Mouse (Mus musculus) ES-E14 (cell line): Measurements from ENCODE around the gene Tdrkh. TPM values are rescaled to one million over a fixed set of nuclear protein-coding genes. Genes with fewer than 3 reads are reported as not detected.
A peak's percentile ranks its signal among the peaks of the same experiment; 100 is the strongest.

Source experiments
- DNase-seq: peaks from one replicate; pipeline ENCODE4 v3.0.0-alpha.2; 2013; ENCODE audit warnings: low read depth, low spot score
- H3K27ac ChIP-seq: 2 replicates; pipeline ENCODE4 v1.5.1; 2012; ENCODE audit warnings: low read depth, mild to moderate bottlenecking, low read length, moderate library complexity, mixed read lengths; ENCODE audit not compliant: poor library complexity, insufficient read depth, severe bottlenecking
- H3K36me3 ChIP-seq: 2 replicates; pipeline ENCODE4 v1.6.1; 2012; ENCODE audit warnings: mild to moderate bottlenecking, low read length, moderate library complexity, mixed read lengths; ENCODE audit not compliant: control insufficient read depth, poor library complexity, insufficient read depth, severe bottlenecking
- H3K4me1 ChIP-seq, 2 experiments: fragments of 150-350 bp in 1 of 2; sonication (generic) in 1 of 2; 2 replicates each; pipeline ENCODE4 v1.6.1; 2012; ENCODE audit warnings: low read length in 2 of 2, mild to moderate bottlenecking in 1 of 2, mixed read lengths in 1 of 2; ENCODE audit not compliant: control insufficient read depth in 2 of 2, insufficient read depth in 2 of 2, poor library complexity in 1 of 2
- H3K4me3 ChIP-seq, 2 experiments: fragments of 150-350 bp in 1 of 2; sonication (generic) in 1 of 2; 2 replicates each; pipeline ENCODE4 v1.5.1; 2012; ENCODE audit warnings: low read length in 2 of 2, low read depth in 1 of 2, mild to moderate bottlenecking in 1 of 2, mixed read lengths in 1 of 2; ENCODE audit not compliant: insufficient read depth in 1 of 2, poor library complexity in 1 of 2, severe bottlenecking in 1 of 2
- H3K9ac ChIP-seq: 2 replicates; pipeline ENCODE4 v1.6.1; 2012; ENCODE audit warnings: low read depth, mild to moderate bottlenecking, low read length, mixed read lengths; ENCODE audit not compliant: poor library complexity, insufficient read depth, severe bottlenecking
- H3K9me3 ChIP-seq: fragments of 150-350 bp; sonication (generic); 2 replicates; pipeline ENCODE4 v1.6.1; 2012; ENCODE audit warnings: low read depth, mild to moderate bottlenecking, low read length; ENCODE audit not compliant: control insufficient read depth, insufficient read depth
- CHD2 ChIP-seq: IDR thresholded peaks from 2 replicates; pipeline ENCODE4 v1.6.1; 2014; ENCODE audit warnings: mild to moderate bottlenecking, low read depth, low read length, inconsistent platforms
- HCFC1 ChIP-seq: IDR thresholded peaks from 2 replicates; pipeline ENCODE4 v1.6.1; 2012; ENCODE audit warnings: low read length, inconsistent platforms, borderline replicate concordance; ENCODE audit not compliant: insufficient read depth
- MAFK ChIP-seq: IDR thresholded peaks from 2 replicates; pipeline ENCODE4 v1.6.1; 2014; ENCODE audit warnings: mild to moderate bottlenecking, low read depth, low read length, inconsistent platforms; ENCODE audit not compliant: insufficient read depth
- ZC3H11A ChIP-seq: IDR thresholded peaks from 2 replicates; pipeline ENCODE4 v1.6.1; 2012; ENCODE audit warnings: low read depth, mild to moderate bottlenecking, inconsistent platforms, low read length, borderline replicate concordance
- ZNF384 ChIP-seq: IDR thresholded peaks from 2 replicates; pipeline ENCODE4 v1.6.1; 2012; ENCODE audit warnings: low read depth, low read length, inconsistent platforms
- in situ Hi-C, 2 experiments: fragments of 600-800 bp; cut with MboI; formaldehyde crosslinking; loops; one replicate each; pipeline ENCODE4 v1.15.1; 2025; ENCODE audit warnings: low sequenced_read_pairs in 2 of 2, inconsistent platforms in 1 of 2; ENCODE audit not compliant: unreplicated experiment in 2 of 2
- total RNA-seq: library from RNA; depleted of rRNA; stranded (reverse); fragments of 300-350 nt; gene quantifications from 2 replicates; pipeline ENCODE4 v1.2.3, GENCODE M21; 2012

Gene Tdrkh
- total RNA-seq, 1 experiment, result 3.4 TPM

GRCm38 (mm10) chr3:94463926-94464578, 51.0 kb downstream of the Tdrkh start:
- H3K4me1 ChIP-seq, result peaks cover 1 to 7% of the 10 kb centered on the region in 2 experiments; a peak in 1 of 4 replicates
- no peak overlapping the region for H3K9ac ChIP-seq
- in situ Hi-C loops, result no loop called here
- TF ChIP-seq CHD2 (no peak), HCFC1 (no peak), ZNF384 (no peak), ZC3H11A (no peak), MAFK (no peak)
- no peak overlapping the region for H3K27ac ChIP-seq
- no peaks in the 10 kb centered on the region for H3K9me3 ChIP-seq
- no peaks in the 10 kb centered on the region for H3K36me3 ChIP-seq
- no peak for DNase-seq
- no peak overlapping the region for H3K4me3 ChIP-seq

GRCm38 (mm10) chr3:94465632-94466430, 52.8 kb downstream of the Tdrkh start:
- Histone ChIP-seq H3K4me3 (no peak overlapping the region), H3K9me3 (no peaks in the 10 kb centered on the region), H3K9ac (no peak overlapping the region), H3K27ac (no peak overlapping the region), H3K4me1 (peaks cover 1 to 10% of the 10 kb centered on the region in 2 experiments; a peak in 1 of 4 replicates), H3K36me3 (no peaks in the 10 kb centered on the region)
- in situ Hi-C loops, result no loop called here
- DNase-seq, result no peak
- TF ChIP-seq ZC3H11A (no peak), CHD2 (no peak), HCFC1 (no peak), ZNF384 (no peak), MAFK (no peak)

GRCm38 (mm10) chr3:94468931-94469330, 55.9 kb downstream of the Tdrkh start:
- H3K4me1 ChIP-seq, result peaks cover 1 to 10% of the 10 kb centered on the region in 2 experiments; a peak in 1 of 4 replicates
- H3K9me3 ChIP-seq, result no peaks in the 10 kb centered on the region
- no peak overlapping the region for H3K9ac ChIP-seq
- no peak overlapping the region for H3K4me3 ChIP-seq
- no peak overlapping the region for H3K27ac ChIP-seq
- in situ Hi-C loops, result no loop called here
- no peaks in the 10 kb centered on the region for H3K36me3 ChIP-seq
- DNase-seq, result no peak
- no peak for TF ChIP-seq HCFC1
- no peak for TF ChIP-seq ZC3H11A
- TF ChIP-seq MAFK, result no peak
- no peak for TF ChIP-seq CHD2
- TF ChIP-seq ZNF384, result no peak

- no peak overlapping the region for H3K9ac ChIP-seq
- H3K27ac ChIP-seq, result no peak overlapping the region
- H3K4me3 ChIP-seq, result peak overlapping the region in 1 of 2 experiments; percentile 41; a peak in 2 of 4 replicates
- H3K4me1 ChIP-seq, result peaks cover 0 to 7% of the 10 kb centered on the region in 2 experiments; a peak in 1 of 4 replicates
- no peaks in the 10 kb centered on the region for H3K9me3 ChIP-seq
- H3K36me3 ChIP-seq, result no peaks in the 10 kb centered on the region
- no peak for DNase-seq
- TF ChIP-seq CHD2 (no peak), ZNF384 (no peak), ZC3H11A (no peak), HCFC1 (no peak), MAFK (no peak)
- in situ Hi-C loops, result no loop called here
These were observed 59.5 kb downstream of the Tdrkh start for GRCm38 (mm10) chr3:94472447-94473114.
